Mouse (Mus musculus) embryonic facial prominence, embryonic 15.5 days (tissue): ENCODE data around the gene Otud5. TPM values are rescaled to one million over a fixed set of nuclear protein-coding genes. Genes with fewer than 3 reads are reported as not detected.
A peak's percentile ranks its signal among the peaks of the same experiment; 100 is the strongest.

Experiments
- ATAC-seq: fragments of 200-750 bp; cut with Nextera tagmentation; 2 replicates; pipeline ENCODE4 v1.8.0; 2017; ENCODE audit warnings: low read depth, moderate TSS enrichment; ENCODE audit not compliant: insufficient number of reproducible peaks, low FRiP score, low TSS enrichment
- H3K27ac ChIP-seq: fragments of 300-500 bp; sonication (generic); replicated peaks from 2 replicates; pipeline ENCODE4 v1.5.1; 2015; ENCODE audit warnings: mild to moderate bottlenecking, inconsistent platforms
- H3K27me3 ChIP-seq: fragments of 300-500 bp; sonication (generic); 2 replicates; pipeline ENCODE4 v1.6.1; 2015; ENCODE audit warnings: inconsistent platforms
- H3K36me3 ChIP-seq: fragments of 300-500 bp; sonication (generic); 2 replicates; pipeline ENCODE4 v1.6.1; 2015; ENCODE audit warnings: mild to moderate bottlenecking, inconsistent platforms
- H3K4me1 ChIP-seq: fragments of 300-500 bp; sonication (generic); 2 replicates; pipeline ENCODE4 v1.6.1; 2015; ENCODE audit warnings: inconsistent platforms
- H3K4me2 ChIP-seq: fragments of 300-500 bp; sonication (generic); replicated peaks from 2 replicates; pipeline ENCODE4 v1.6.1; 2015; ENCODE audit warnings: mild to moderate bottlenecking, inconsistent platforms
- H3K4me3 ChIP-seq: fragments of 300-500 bp; sonication (generic); replicated peaks from 2 replicates; pipeline ENCODE4 v1.5.1; 2015; ENCODE audit warnings: mild to moderate bottlenecking, inconsistent platforms
- H3K9ac ChIP-seq: fragments of 300-500 bp; sonication (generic); 2 replicates; pipeline ENCODE4 v1.6.1; 2015; ENCODE audit warnings: inconsistent platforms
- H3K9me3 ChIP-seq: fragments of 300-500 bp; sonication (generic); replicated peaks from 2 replicates; pipeline ENCODE4 v1.6.1; 2016; ENCODE audit warnings: inconsistent platforms
- WGBS: fragments of 180-500 bp; shearing (Covaris S2); methylation state at CpG from one replicate; pipeline ENCODE4 v1.1.7; 2015; 5-methylcytosine and 5-hydroxymethylcytosine counted together
- microRNA counts: library from miRNA; unstranded; fragments of <30 nt; microRNA quantifications from one replicate; lab custom pipeline; 2016
- microRNA-seq: library from miRNA; unstranded; fragments of <30 nt; microRNA quantifications from one replicate; pipeline ENCODE4, GENCODE M21; 2016; ENCODE audit warnings: borderline number of aligned reads
- polyA plus RNA-seq: library from polyadenylated mRNA; unstranded; fragments of >200 nt; fragmentation: Nextera tagmentation; extraction: Ambion mirVana; gene quantifications from 2 replicates; pipeline ENCODE4 v1.2.1, GENCODE M21; 2015

Gene Otud5
- polyA plus RNA-seq, 1 experiment from 2014 or later, result 53.9 TPM

DNA sequence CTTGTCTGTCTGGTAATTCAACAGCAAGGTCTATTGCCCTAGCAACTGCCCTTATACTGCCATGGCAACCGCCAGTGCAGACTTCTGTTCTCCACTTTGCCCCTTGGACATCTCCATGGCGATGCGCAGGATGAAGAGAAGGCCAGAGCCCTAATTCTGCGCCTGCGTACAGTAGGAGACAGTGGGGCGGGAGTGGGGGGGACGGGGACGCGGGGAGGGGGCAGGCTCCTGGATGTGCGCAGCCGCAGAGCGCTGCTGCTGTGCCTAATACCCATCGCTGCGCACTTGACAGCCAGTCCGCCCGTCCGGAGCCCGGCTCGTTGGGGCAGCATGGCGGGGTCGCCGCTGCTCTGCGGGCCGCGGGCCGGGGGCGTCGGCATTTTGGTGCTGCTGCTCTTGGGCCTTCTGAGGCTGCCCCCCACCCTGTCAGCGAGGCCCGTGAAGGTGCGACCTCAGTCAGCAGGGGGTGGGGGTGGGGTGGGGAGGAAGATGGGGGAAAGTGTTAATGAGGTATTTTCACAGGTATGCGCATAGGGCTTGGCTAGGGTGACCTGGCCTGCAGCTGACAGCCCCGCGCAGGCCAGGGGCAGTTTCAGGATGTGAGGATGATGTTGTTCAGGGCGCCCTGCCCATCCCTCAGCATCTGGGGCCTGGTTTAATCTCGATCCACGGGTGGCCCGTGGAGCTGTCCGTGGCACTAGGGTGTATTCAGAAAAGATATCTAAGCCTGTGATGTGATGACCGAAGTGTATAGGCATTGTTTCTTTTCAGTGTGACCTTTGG, 78.6 kb downstream of the Otud5 start, which contains the start of gene Pcsk1n:
Gene Pcsk1n, plus strand, starts transcription at position 222 of the 783 bp plus-strand sequence.
- Histone ChIP-seq H3K9me3 (no peaks in the 10 kb centered on the region), H3K4me1 (peaks cover 8% of the 10 kb centered on the region), H3K4me2 (peak within 1 kb of the TSS; percentile 38), H3K9ac (no peak within 1 kb of the TSS), H3K36me3 (no peaks in the 10 kb centered on the region), H3K27ac (no peak within 1 kb of the TSS), H3K4me3 (peak within 1 kb of the TSS; percentile 22), H3K27me3 (peaks cover 50% of the 10 kb centered on the region)
- 19% methylated on average over 31 of the region's 40 CpGs for WGBS
- ATAC-seq, result no peak

DNA sequence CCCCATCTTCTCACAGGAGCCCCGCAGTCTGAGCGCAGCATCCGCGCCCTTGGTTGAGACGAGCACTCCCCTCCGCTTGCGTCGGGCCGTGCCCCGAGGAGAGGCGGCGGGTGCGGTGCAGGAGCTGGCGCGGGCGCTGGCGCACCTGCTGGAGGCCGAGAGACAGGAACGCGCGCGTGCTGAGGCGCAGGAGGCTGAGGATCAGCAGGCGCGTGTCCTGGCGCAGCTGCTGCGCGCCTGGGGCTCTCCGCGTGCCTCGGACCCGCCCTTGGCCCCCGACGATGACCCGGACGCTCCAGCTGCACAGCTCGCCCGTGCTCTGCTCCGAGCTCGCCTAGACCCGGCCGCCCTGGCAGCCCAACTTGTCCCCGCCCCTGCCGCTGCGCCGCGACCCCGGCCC, 80.9 kb downstream of the Otud5 start:
- peak overlapping the region; percentile 31 for H3K4me3 ChIP-seq
- WGBS, result 10% methylated on average over 42 of the region's 48 CpGs
- no peaks in the 10 kb centered on the region for H3K9me3 ChIP-seq
- no peak; the same call in 1 of the 2 replicates for ATAC-seq
- H3K36me3 ChIP-seq, result no peaks in the 10 kb centered on the region
- H3K27ac ChIP-seq, result no peak overlapping the region
- peak overlapping the region; percentile 41 for H3K4me2 ChIP-seq
- peaks cover 65% of the 10 kb centered on the region for H3K27me3 ChIP-seq
- peaks cover 8% of the 10 kb centered on the region for H3K4me1 ChIP-seq
- no peak overlapping the region for H3K9ac ChIP-seq

MicroRNAs encoded within 50 kb of the gene (microRNA counts, 519-probe panel; counts per million panel counts)
- 2,311 counts per million, percentile 52 among the panel's probes with 10 or more counts for microRNA mmu-miR-1198 (lab: Ali Mortazavi, UCI)

Small RNA genes within 50 kb of the gene (microRNA-seq; reads per million reads assigned to microRNA genes)
- gene Mir1198, result 23.5 reads per million, percentile 39 among the genes with 10 or more reads in this experiment

Other genes starting within 250 kb of the Otud5 start
- 27.4 and 29.9 TPM in 2 replicates for gene Ccdc22, start 235.8 kb upstream of the Otud5 start, polyA plus RNA-seq
- gene Cacna1f, start 234.3 kb upstream of the Otud5 start, polyA plus RNA-seq, result 0.03 and 0.11 TPM in 2 replicates
- 4.7 and 5.3 TPM in 2 replicates for gene Syp, start 202.9 kb upstream of the Otud5 start, polyA plus RNA-seq
- 15.2 and 16.6 TPM in 2 replicates for gene Prickle3, start 184.1 kb upstream of the Otud5 start, polyA plus RNA-seq
- 171 and 180 TPM in 2 replicates for gene Plp2, start 170.0 kb upstream of the Otud5 start, polyA plus RNA-seq
- 0.46 and 0.48 TPM in 2 replicates for gene Magix, start 160.1 kb upstream of the Otud5 start, polyA plus RNA-seq
- 37.4 and 37.9 TPM in 2 replicates for gene Gpkow, start 144.2 kb upstream of the Otud5 start, polyA plus RNA-seq
- gene Wdr45, start 127.0 kb upstream of the Otud5 start, polyA plus RNA-seq, result 40.6 and 48.0 TPM in 2 replicates
- 0.44 and 0.66 TPM in 2 replicates for gene Gm45208, start 119.1 kb upstream of the Otud5 start, polyA plus RNA-seq
- 73.5 and 74.7 TPM in 2 replicates for gene Praf2, start 112.9 kb upstream of the Otud5 start, polyA plus RNA-seq
- gene Ccdc120, start 90.5 kb upstream of the Otud5 start, polyA plus RNA-seq, result 17.2 and 22.1 TPM in 2 replicates
- gene Tfe3, start 78.8 kb upstream of the Otud5 start, polyA plus RNA-seq, result 32.8 and 35.9 TPM in 2 replicates
- gene Gripap1, start 51.6 kb upstream of the Otud5 start, polyA plus RNA-seq, result 46.2 and 46.7 TPM in 2 replicates
- gene Kcnd1, start 19.1 kb upstream of the Otud5 start, polyA plus RNA-seq, result 1.8 and 1.9 TPM in 2 replicates
- 9.8 and 14.2 TPM in 2 replicates for gene Pim2, start 36.9 kb downstream of the Otud5 start, polyA plus RNA-seq
- gene Slc35a2, start 42.7 kb downstream of the Otud5 start, polyA plus RNA-seq, result 55.0 and 55.5 TPM in 2 replicates
- 125 and 126 TPM in 2 replicates for gene Pqbp1, start 57.9 kb downstream of the Otud5 start, polyA plus RNA-seq
- gene Timm17b, start 58.0 kb downstream of the Otud5 start, polyA plus RNA-seq, result 158 and 169 TPM in 2 replicates
- gene Gm10491, start 66.5 kb downstream of the Otud5 start, polyA plus RNA-seq, result not detected in 2 replicates
- gene Gm10490, start 68.2 kb downstream of the Otud5 start, polyA plus RNA-seq, result not detected in 2 replicates
- gene Pcsk1n, start 78.5 kb downstream of the Otud5 start, polyA plus RNA-seq, result 1.7 and 2.7 TPM in 2 replicates
- not detected in 2 replicates for gene Eras, start 87.2 kb downstream of the Otud5 start, polyA plus RNA-seq
- gene Hdac6, start 106.5 kb downstream of the Otud5 start, polyA plus RNA-seq, result 26.3 and 27.5 TPM in 2 replicates
- gene Gata1, start 136.7 kb downstream of the Otud5 start, polyA plus RNA-seq, result 1.7 and 1.9 TPM in 2 replicates
- gene Glod5, start 177.1 kb downstream of the Otud5 start, polyA plus RNA-seq, result not detected in 2 replicates
- gene Suv39h1, start 233.4 kb downstream of the Otud5 start, polyA plus RNA-seq, result 45.5 and 51.5 TPM in 2 replicates
- 0.71 and 0.91 TPM in 2 replicates for gene Was, start 249.1 kb downstream of the Otud5 start, polyA plus RNA-seq